ENCODE assay signal across 23 mouse cellular contexts in the genomic region with DNA sequence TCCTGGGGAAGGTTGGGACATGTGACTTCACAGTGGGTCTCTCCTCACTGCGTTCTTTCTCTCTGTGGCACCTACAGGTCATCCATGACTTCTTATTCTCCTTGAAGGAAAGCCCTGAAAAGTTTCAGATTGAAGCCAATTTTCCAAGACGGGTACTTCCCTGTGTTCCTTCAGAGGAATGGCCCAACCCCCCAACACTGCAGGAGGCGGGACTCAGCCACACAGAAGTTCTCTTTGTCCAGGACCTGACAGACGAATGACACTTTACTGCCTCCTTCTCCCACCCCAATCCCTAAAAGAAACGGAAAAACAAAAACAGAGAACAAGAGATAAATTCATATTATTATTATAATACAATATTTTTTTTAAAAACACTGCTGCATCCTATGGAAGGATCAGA. TPM values are rescaled to one million over a fixed set of nuclear protein-coding genes. Genes with fewer than 3 reads are reported as not detected.
A peak's percentile ranks its signal among the peaks of the same experiment; 100 is the strongest.
DNase-seq lines count a peak whose midpoint lies in the region; ATAC-seq and TF ChIP-seq lines count a peak whose summit lies in the region.
"Had no signal": no experiment of that assay in that cellular context is flagged by ENCODE, and none has a peak within 500 bp of the region (broad histone marks: within the 10 kb centered on the region; RNA-seq: fewer than 3 reads in every experiment).

No protein-coding gene starts in this region.

- no peak for ATAC-seq in lung, postnatal 0 days
- peak; percentile 65 for ATAC-seq in intestine, embryonic 15.5 days
- no peak for ATAC-seq in stomach, embryonic 15.5 days (ENCODE audit: insufficient read depth, low FRiP score, low read depth)
- ATAC-seq: activated CD4-positive, CD25-positive, alpha-beta regulatory T cell, adult 4 months; forebrain, embryonic 15.5 days; Patski had no signal

- no peaks in the 10 kb centered on the region for H3K4me1 ChIP-seq in lung, postnatal 0 days (ENCODE audit: insufficient read depth, low read depth, low read length)
- peaks cover 11% of the 10 kb centered on the region; the same call in 1 of the 2 replicates for H3K4me1 ChIP-seq in intestine, embryonic 15.5 days (replicated peaks)
- no peaks in the 10 kb centered on the region for H3K4me1 ChIP-seq in stomach, embryonic 15.5 days
- H3K4me1 ChIP-seq: embryonic facial prominence, embryonic 12.5 days; forebrain, embryonic 15.5 days; heart, embryonic 10.5 days; hindbrain, embryonic 12.5 days had no signal

- H3K9ac ChIP-seq in lung, postnatal 0 days (replicated peaks; ENCODE audit: low read depth), result no peak overlapping the region
- H3K9ac ChIP-seq in intestine, embryonic 15.5 days, result no peak overlapping the region
- no peak overlapping the region for H3K9ac ChIP-seq in stomach, embryonic 15.5 days
- H3K9ac ChIP-seq: embryonic facial prominence, embryonic 12.5 days; forebrain, embryonic 15.5 days; hindbrain, embryonic 12.5 days had no signal

- H3K4me3 ChIP-seq in lung, postnatal 0 days (ENCODE audit: low read depth, low read length), result no peak overlapping the region
- H3K4me3 ChIP-seq in intestine, embryonic 15.5 days (replicated peaks), result no peak overlapping the region
- no peak overlapping the region for H3K4me3 ChIP-seq in stomach, embryonic 15.5 days (replicated peaks)
- H3K4me3 ChIP-seq: embryonic facial prominence, embryonic 12.5 days; forebrain, embryonic 15.5 days; heart, embryonic 10.5 days; hindbrain, embryonic 12.5 days had no signal

- no peak overlapping the region for H3K4me2 ChIP-seq in lung, postnatal 0 days (replicated peaks; ENCODE audit: low read depth, low read length)
- H3K4me2 ChIP-seq in intestine, embryonic 15.5 days (replicated peaks), result peak overlapping the region; percentile 38
- no peak overlapping the region for H3K4me2 ChIP-seq in stomach, embryonic 15.5 days
- H3K4me2 ChIP-seq: embryonic facial prominence, embryonic 12.5 days; forebrain, embryonic 15.5 days; hindbrain, embryonic 12.5 days had no signal

- no peak overlapping the region for H3K27ac ChIP-seq in lung, postnatal 0 days (ENCODE audit: low read length)
- H3K27ac ChIP-seq in intestine, embryonic 15.5 days, result peak overlapping the region; percentile 65
- peak overlapping the region; percentile 59; the same call in 1 of the 2 replicates for H3K27ac ChIP-seq in stomach, embryonic 15.5 days
- H3K27ac ChIP-seq: embryonic facial prominence, embryonic 12.5 days; forebrain, embryonic 15.5 days; heart, embryonic 10.5 days; hindbrain, embryonic 12.5 days had no signal

- no peaks in the 10 kb centered on the region for H3K9me3 ChIP-seq in lung, postnatal 0 days (ENCODE audit: low read length)
- no peaks in the 10 kb centered on the region for H3K9me3 ChIP-seq in intestine, embryonic 15.5 days
- H3K9me3 ChIP-seq in stomach, embryonic 15.5 days, result no peaks in the 10 kb centered on the region
- H3K9me3 ChIP-seq: embryonic facial prominence, embryonic 12.5 days; forebrain, embryonic 15.5 days; heart, embryonic 10.5 days; hindbrain, embryonic 12.5 days had no signal

- no peaks in the 10 kb centered on the region for H3K27me3 ChIP-seq in lung, postnatal 0 days (replicated peaks; ENCODE audit: insufficient read depth, low read length)
- H3K27me3 ChIP-seq in intestine, embryonic 15.5 days (replicated peaks), result no peaks in the 10 kb centered on the region
- no peaks in the 10 kb centered on the region for H3K27me3 ChIP-seq in stomach, embryonic 15.5 days (replicated peaks)
- H3K27me3 ChIP-seq: CH12.LX; embryonic facial prominence, embryonic 12.5 days; forebrain, embryonic 15.5 days; hindbrain, embryonic 12.5 days; Patski had no signal

- peaks cover 33% of the 10 kb centered on the region; the same call in 1 of the 2 replicates for H3K36me3 ChIP-seq in lung, postnatal 0 days (ENCODE audit: insufficient read depth, low read length)
- peaks cover 39% of the 10 kb centered on the region for H3K36me3 ChIP-seq in intestine, embryonic 15.5 days
- H3K36me3 ChIP-seq in stomach, embryonic 15.5 days, result peaks cover 40% of the 10 kb centered on the region

- DNase-seq in lung, postnatal 36 days, result peak; percentile 8
- DNase-seq in lung, postnatal 0 days (ENCODE audit: low spot score), result no peak
- DNase-seq in heart, adult 11 months, result no peak
- DNase-seq in kidney, adult 9 months, result no peak
- no peak for DNase-seq in embryo, embryonic 10.5 days (ENCODE audit: low spot score)
- DNase-seq: adrenal gland, postnatal 14 days; cerebellum, adult 18-20 months; cerebellum, postnatal 10 days; gastrocnemius, postnatal 36 days; heart, adult 18-20 months; heart, postnatal 10 days; heart, postnatal 4 days had no signal

- TF ChIP-seq EP300 in lung, postnatal 0 days (IDR thresholded peaks at IDR 0.05), result no peak

- 51% methylated on average over 5 of the region's 5 CpGs for WGBS in lung, postnatal 0 days
- WGBS in intestine, embryonic 15.5 days, result 45% methylated on average over 5 of the region's 5 CpGs
- WGBS in stomach, embryonic 15.5 days, result 54% methylated on average over 5 of the region's 5 CpGs

- TF ChIP-seq CTCF in lung, postnatal 0 days (IDR thresholded peaks at IDR 0.05), result no peak

RNA-seq across cellular contexts. Expression of a gene that starts 32.8 kb away (rescaled TPM):
- 52.1 and 60.0 TPM in 2 replicates for polyA plus RNA-seq in lung, postnatal 0 days (2015; fragmentation: Nextera tagmentation; extraction: Ambion mirVana)
- polyA plus RNA-seq in intestine, embryonic 15.5 days (2015; fragmentation: Nextera tagmentation; extraction: Ambion mirVana), result 77.9 and 78.3 TPM in 2 replicates
- polyA plus RNA-seq in stomach, embryonic 15.5 days (2015; fragmentation: Nextera tagmentation; extraction: Ambion mirVana), result 69.1 and 76.4 TPM in 2 replicates

RNA-seq across cellular contexts. Expression of a gene that starts 39.3 kb away (rescaled TPM):
- 52.1 and 53.7 TPM in 2 replicates for polyA plus RNA-seq in lung, postnatal 0 days (2015; fragmentation: Nextera tagmentation; extraction: Ambion mirVana)
- polyA plus RNA-seq in intestine, embryonic 15.5 days (2015; fragmentation: Nextera tagmentation; extraction: Ambion mirVana), result 67.5 and 68.5 TPM in 2 replicates
- polyA plus RNA-seq in stomach, embryonic 15.5 days (2015; fragmentation: Nextera tagmentation; extraction: Ambion mirVana), result 69.9 and 75.3 TPM in 2 replicates

RNA-seq across cellular contexts. Expression of a gene that starts 40.4 kb away (rescaled TPM):
- not detected in 2 replicates for polyA plus RNA-seq in lung, postnatal 0 days (2015; fragmentation: Nextera tagmentation; extraction: Ambion mirVana)
- polyA plus RNA-seq in intestine, embryonic 15.5 days (2015; fragmentation: Nextera tagmentation; extraction: Ambion mirVana), result 32.2 and 37.2 TPM in 2 replicates
- 7.9 and 8.7 TPM in 2 replicates for polyA plus RNA-seq in stomach, embryonic 15.5 days (2015; fragmentation: Nextera tagmentation; extraction: Ambion mirVana)
- polyA plus RNA-seq: forebrain, embryonic 11.5 days; heart, embryonic 14.5 days; hindbrain, embryonic 12.5 days; Patski had no signal

RNA-seq across cellular contexts. Expression of a gene that starts 49.7 kb away (rescaled TPM):
- 104 and 118 TPM in 2 replicates for polyA plus RNA-seq in lung, postnatal 0 days (2015; fragmentation: Nextera tagmentation; extraction: Ambion mirVana)
- polyA plus RNA-seq in intestine, embryonic 15.5 days (2015; fragmentation: Nextera tagmentation; extraction: Ambion mirVana), result 76.9 and 78.6 TPM in 2 replicates
- 62.5 and 82.6 TPM in 2 replicates for polyA plus RNA-seq in stomach, embryonic 15.5 days (2015; fragmentation: Nextera tagmentation; extraction: Ambion mirVana)
